Mouse (Mus musculus) heart, adult 8-10 months (tissue): ENCODE results near the gene Vmn2r23. TPM values are rescaled to one million over a fixed set of nuclear protein-coding genes. Genes with fewer than 3 reads are reported as not detected.
"Not testable (repeated sequence)": the region's sequence is repeated elsewhere in the genome, so short reads cannot be mapped to it uniquely, and the experiment has no call there.

Experiments
- DNase-seq: peaks from one replicate; pipeline ENCODE4 v3.0.0; 2022; ENCODE audit warnings: low spot score
- total RNA-seq, 4 experiments: library from RNA; stranded (reverse); gene quantifications; 2 replicates each; pipeline ENCODE4 v1.2.4; 2022

The Vmn2r23 gene
- total RNA-seq = not detected

DNA sequence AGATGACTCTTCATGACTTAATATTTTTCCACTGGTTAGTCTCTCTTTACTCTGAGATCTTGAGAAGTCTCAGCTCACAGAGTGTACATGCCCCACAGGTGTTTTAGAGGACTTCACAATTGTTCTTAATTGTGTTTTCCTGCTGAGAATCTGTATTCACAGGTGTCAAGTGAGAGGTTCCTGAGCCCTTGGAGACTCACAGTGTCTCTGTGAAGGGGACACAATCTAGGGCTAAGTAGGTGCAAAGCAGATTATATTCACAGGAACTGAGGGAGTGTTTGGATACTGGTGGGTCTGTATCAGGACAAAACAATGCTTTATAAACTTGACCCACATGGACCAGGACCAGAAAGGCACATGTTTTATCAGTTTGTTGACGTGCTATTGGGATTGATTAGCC, at the start of gene Vmn2r23:
Gene Vmn2r23 (plus strand): TSS at position 301 of the 400 bp plus-strand sequence.
- DNase-seq = no peak

DNA sequence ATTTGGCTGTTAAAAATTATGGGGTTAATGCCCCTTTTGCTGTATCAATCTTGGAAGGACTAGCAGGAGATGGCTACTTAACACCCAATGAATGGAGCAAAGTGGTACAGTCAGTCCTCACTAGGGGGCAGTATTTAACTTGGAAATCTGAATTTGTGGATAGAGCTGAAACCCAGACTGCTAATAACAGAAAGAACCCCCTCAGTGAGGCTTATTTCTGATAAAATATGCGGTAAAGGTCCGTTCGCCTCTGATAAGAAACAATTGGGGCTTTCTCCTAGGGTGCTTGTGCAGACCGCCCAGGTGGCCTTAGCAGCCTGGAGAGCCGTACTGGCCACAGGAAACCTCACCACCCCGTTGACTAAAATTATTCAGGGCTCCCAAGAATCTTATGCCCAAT, 45.4 kb upstream of the Vmn2r23 start:
- DNase-seq = peak; percentile 10

DNA sequence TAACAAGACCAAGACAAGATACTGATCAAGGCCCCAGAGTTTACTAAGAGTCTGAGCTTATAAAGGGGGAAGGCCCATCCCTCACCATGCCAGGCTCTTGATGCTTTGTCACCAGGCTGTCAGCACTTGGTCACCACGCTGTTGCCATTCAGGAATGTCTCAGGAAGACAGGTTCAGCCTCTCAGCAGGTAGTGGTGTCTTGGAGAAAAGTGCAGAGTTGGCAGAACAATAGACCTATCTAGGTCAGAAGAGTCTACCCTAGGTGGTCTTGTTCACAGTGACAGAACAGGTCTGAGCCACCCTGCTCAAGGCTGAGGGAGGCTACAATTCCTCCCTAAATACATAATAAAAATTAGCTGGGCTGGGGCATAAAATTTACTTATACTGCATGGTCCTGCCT, 5.8 kb upstream of the Vmn2r23 start:
- DNase-seq = not testable (repeated sequence)

DNA sequence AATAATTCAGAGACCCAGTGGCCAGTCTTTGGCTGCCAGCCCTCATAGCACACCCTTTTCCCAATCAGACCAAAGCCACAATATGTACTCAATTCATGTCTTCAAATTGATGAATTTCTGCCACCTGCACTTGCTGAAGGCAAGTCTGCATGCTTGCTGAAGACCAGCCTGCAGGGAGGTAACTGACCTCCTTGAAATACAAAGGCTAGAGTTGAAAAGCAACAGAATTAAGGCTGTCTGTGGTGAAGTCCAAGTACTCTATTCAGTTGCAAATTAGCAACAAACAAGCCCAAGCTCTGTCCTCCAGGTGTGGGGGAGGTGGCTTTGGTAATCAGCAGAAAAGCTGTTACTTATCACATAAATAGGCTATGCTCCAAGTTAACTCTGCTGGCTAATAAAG, 5.3 kb upstream of the Vmn2r23 start:
- no peak for DNase-seq

DNA sequence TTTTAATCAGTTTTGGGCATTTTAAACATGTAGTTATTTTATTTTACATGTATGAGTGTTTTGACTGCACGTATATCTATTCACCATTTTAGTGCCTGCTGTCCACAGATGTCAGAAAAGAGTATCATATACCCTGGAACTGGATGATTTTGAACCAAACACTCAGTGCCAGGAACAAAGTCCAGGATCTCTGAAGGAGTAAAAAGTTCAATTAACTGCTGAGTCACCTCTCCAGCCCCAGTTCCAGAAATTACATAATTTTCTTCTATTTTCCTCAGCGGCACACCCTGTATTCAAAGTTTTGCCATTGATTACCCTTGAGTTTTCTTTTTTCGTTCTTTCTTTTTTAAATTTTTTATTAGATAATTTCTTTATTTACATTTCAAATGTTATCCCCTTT, 67.6 kb downstream of the Vmn2r23 start:
- DNase-seq = no peak

DNA sequence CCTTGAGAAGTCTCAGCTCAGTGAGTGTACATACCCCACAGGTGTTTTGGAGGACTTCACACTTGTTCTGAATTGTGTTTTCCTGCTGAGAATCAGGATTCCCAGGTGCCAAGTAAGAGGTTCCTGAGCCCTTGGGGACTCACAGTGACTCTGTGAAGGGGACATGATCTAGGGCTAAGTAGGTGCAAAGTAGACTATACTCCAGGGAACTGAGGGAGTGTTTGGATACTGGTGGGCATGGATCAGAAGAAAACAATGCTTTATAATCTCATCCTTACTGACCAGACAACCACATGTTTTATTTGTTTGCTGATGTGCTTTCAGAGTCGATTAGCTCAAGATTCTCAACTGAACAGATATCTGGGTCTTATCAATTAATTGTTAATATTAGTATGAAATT, 76.1 kb downstream of the Vmn2r23 start, which contains the start of gene Vmn2r24:
Gene Vmn2r24 (plus strand): TSS at position 301 of the 400 bp plus-strand sequence.
- no peak for DNase-seq

DNA sequence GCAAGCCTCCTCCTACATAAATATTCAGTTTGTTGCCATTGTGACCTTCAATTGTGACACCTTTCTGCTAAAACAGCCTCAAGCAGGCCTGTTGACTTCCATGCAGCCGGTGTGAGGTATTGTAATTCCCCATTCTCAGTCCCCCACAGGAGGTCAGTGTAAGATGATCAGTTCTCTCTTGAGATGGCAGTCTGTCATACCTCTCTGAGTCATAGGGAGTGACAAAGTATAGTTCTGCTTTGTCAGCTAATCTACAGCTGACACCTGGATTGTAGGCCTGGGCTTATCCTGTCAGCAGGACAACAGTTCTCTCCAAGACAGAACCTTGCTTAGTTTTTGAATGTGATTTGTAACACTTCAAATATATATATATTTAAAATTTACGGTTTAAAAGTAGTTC, 82.4 kb downstream of the Vmn2r23 start:
- DNase-seq = no peak

DNA sequence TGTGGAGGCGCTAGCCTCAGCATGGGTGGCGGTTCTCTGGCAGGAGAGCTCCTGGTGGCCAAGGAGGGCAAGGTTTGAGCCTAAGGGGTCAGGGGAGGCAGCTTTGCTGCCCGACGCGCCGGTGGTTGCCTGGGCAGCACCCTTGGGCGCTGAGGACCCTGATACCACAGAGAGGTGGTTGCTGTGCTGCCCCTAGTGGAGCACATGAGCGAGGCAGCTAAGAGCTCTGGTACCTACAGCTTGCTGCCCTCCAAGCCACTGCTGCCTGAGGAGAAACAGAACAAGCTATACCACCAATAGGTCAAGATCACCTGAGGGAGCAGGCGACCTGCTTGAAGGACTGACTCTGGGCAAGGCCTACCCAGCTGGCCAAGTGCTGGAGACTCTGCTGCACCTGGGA, 91.3 kb downstream of the Vmn2r23 start:
- no peak for DNase-seq

Other genes starting within 250 kb of the Vmn2r23 start
- not detected for gene Vmn2r21, start 169.3 kb upstream of the Vmn2r23 start, total RNA-seq
- gene Vmn2r22, start 51.9 kb upstream of the Vmn2r23 start, total RNA-seq = not detected
- gene Vmn2r24, start 76.2 kb downstream of the Vmn2r23 start, total RNA-seq = not detected
- not detected for gene Vmn2r25, start 150.8 kb downstream of the Vmn2r23 start, total RNA-seq